Mouse (Mus musculus) gastrocnemius, postnatal 36 days (tissue): ENCODE measurements at regions not wholly inside any gene's neighbourhood (a gene's known extent, or its start where the extent isn't known, plus 50 kb on each side); places are given as distances from the start of the nearest gene placed in this dataset.
A peak's percentile ranks its signal among the peaks of the same experiment; 100 is the strongest.

Source experiments
- DNase-seq, 2 experiments: peaks; one replicate each; pipeline ENCODE4 v3.0.0; 2022
- intact Hi-C: fragments of 180-260 bp; cut with DNase I; formaldehyde crosslinking; loops from one replicate; pipeline ENCODE4 v1.15.1; 2025

DNA sequence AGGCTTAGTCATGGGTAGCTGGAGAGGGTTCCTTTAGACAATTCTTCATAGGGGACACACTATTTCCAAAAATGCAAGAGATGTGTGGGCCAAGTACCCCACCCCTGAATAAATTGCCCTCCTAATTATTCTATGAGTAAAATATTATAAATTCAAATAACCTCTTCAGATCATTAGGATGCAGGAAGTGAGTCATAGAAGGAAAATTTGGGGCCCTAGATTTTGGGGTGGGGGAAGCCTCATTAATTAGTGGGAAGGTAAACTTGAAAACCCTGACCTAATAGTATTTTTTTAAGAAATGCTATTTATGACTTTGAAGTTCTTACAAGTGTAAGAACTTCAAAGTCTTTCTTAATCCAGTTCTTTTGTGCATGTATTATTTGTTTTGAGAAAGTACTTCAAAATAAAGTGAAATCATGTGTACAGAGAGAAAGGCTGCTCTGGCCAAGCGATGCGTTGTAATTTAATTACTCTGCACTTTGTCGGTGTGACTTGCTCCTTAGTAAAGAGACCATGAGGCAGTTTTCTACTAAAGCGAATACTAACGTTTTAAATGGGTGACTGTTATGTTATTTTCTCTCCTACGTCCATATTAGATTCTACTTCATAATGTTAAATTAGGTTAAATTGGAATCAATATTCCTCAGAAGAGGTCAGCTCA, 200.6 kb downstream of the Tgfb2 start:
- intact Hi-C loops, result no loop called here
- DNase-seq, result no peak

- no peak for DNase-seq
- intact Hi-C loops, result no loop called here
Measured at GRCm38 (mm10) chr1:186501726-186502125, 204.1 kb downstream of the Tgfb2 start.

- intact Hi-C loops, result no loop called here
- no peak for DNase-seq
Measured at GRCm38 (mm10) chr1:186497872-186498271, 207.9 kb downstream of the Tgfb2 start.

DNA sequence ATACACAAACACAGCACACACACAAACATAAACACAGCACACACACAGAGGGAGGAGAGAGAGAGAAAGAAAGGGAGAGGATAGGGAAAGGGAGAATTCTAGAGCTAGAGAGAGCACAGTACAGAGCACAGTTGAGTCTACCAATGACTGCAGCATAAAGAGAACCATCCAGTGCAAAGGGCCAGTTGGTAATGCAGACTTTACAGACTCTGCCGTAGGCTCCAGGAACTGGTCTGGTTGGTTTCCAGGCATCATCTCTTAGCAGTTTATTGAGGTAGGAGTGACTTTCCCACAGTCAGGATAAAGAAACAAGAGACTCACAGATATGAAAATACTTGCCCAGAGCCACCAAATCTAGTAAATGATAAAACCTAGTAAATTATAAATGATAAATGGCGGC, 208.5 kb downstream of the Tgfb2 start:
- intact Hi-C loops, result no loop called here
- DNase-seq, result no peak

DNA sequence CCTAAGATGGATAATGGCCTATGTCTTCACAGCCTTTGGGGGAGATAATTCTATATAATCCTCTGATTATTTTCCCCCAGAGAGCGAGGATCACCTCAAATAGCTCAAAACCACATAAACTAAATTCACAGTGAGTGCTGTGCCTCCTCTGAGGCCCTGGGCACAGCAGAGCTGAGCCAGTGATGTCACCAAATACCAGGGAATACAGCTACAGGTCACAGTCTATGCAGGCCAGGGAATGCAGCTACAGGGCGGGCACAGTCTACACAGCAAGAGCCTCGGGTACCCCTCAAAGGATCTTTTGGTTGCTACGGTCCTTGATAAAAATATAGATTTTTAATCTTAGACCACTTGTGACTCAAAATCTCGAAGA, 211.4 kb downstream of the Tgfb2 start:
- intact Hi-C loops, result no loop called here
- DNase-seq, result no peak

DNA sequence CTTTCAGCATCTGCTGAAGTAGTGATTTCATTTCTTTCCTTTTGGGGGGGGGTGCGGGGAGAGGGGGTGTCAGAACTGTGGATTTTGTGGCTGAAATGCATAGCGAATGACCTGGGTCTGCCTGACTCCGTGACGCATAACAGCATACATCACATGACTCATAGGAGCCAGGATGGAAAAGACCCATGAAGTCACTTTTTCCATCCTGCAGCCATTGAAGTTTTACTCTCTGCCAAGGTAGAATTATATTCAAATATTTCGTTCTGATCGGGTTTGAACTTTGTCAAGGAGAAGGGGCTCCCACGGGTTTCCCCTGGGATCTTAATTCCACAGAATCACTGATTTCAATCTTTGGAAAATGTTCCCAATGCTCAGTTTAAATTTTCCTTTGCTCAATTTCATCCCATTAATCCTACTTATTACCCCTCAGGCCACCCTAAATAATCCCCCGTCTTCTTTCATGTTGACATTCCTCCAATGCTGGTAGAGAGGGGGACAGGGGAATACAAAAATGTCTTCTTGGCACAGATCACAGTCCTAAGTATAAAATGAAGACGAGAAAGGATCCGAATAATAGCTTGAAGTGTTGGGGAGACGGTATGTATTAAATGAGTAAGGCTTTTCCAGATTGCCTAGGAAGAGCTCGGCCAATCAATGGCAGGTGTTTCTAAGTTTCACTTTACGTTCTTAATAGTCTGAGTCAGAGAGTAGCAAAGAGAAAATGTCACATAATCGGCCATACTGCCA, 212.0 kb downstream of the Tgfb2 start:
- intact Hi-C loops, result no loop called here
- DNase-seq, result no peak

GRCm38 (mm10) chr1:186482177-186482576, 223.6 kb downstream of the Tgfb2 start:
- DNase-seq, result peak in 1 of 2 experiments; percentile 36
- intact Hi-C loops, result no loop called here

- no peak for DNase-seq
- intact Hi-C loops, result no loop called here
Measured at GRCm38 (mm10) chr1:186480019-186480418, 225.8 kb downstream of the Tgfb2 start.

GRCm38 (mm10) chr1:186478428-186479238, 227.2 kb downstream of the Tgfb2 start:
- intact Hi-C loops, result no loop called here
- peak; percentile 43 to 58 for DNase-seq

DNA sequence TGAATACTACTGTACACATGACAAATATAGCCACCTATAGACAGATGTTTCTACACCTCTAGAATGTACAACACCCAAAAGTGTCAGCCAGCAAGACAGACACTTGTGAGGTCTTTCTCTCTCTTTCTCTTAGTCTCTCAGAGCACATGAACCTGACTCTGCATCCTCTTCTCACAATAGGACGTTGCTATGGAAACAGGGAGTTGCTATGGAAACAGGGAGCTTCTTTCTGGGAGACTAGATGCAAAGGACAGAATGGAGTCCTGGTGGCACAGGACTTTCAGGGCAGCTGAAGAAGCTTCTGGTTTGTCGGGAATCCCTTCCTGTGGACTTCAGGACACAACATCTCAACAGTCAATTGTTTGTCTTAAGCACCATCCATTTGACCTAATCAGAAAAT, 230.9 kb downstream of the Tgfb2 start:
- intact Hi-C loops, result no loop called here
- no peak for DNase-seq

DNA sequence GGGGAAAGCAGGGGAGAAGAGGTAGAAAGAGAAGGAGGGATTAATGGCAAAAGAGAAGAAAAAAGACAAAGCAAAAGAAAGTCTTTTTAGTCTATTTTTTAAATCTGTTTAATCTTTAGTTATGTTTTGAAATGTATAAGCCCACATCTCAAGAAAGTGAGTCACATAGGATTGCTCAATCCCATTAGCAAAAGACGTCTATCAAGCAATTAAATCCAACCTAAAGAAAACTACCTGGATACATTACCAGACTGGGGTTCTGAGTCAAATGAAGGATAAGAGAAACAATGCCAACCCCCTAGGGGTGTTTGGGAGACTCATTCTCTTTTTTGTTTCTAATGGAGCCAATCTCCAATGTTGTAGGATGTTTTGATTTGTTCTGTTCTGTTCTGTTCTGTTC, 231.4 kb downstream of the Tgfb2 start:
- intact Hi-C loops, result no loop called here
- DNase-seq, result no peak

DNA sequence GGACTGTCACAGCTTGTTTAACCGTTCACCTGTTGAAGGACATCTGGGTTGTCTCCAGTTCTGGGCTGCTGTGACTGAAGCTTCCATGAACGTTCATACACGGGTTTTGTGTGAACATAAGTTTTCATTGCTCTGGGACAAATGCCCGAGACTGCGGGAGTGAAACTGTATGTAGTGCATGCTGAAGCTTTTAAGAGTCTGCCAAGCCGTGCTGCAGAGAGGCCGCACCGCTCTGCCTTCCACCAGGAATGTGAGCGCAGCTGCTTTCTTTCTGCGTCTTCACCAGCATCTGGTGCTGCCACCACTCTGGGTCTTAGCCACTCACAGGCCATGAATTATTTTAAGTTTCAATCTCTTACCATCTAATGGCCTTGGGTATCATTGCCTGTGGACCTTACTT, 232.8 kb downstream of the Tgfb2 start:
- intact Hi-C loops, result no loop called here
- DNase-seq, result no peak

DNA sequence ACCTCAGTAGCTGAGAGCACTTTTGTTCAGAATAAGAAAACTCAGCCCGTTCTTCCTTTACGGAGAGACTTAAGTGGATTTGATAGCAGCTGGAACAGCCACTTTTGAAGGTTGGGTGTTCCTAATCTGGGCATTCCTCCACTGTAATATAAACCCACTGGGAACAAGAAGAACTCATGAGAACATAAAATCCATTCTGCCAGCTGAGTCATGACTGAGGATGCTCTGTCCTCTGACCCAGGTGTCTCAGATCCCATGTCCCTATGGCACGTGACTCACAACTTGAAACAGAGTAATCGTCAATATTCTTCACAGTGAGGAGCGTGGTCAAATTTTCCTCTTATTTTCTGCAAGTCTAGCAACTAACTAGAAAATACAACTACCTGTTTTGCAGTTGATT, 240.3 kb downstream of the Tgfb2 start:
- no peak for DNase-seq
- intact Hi-C loops, result no loop called here

DNA sequence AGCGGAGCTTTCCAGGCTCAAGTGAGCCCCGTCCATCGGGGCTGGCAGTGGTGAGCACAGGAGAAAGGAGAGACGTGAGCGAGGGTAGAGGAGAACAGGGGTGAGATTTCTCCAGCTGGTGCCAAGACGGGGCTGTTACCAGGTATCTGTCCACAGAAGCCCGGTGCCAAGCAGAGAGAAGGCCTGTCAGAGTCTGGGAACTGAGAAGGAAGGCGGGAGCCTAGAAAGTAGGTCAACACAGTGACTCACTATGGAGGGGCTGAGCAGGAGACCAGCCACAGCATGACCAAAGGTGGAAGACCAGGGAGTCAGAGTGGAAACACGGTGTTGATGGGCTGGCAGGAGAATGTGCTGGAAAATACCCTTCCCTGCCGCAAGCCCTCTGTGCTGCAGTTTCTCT, 245.0 kb downstream of the Tgfb2 start:
- DNase-seq, result peak in 1 of 2 experiments; percentile 14
- intact Hi-C loops, result no loop called here

DNA sequence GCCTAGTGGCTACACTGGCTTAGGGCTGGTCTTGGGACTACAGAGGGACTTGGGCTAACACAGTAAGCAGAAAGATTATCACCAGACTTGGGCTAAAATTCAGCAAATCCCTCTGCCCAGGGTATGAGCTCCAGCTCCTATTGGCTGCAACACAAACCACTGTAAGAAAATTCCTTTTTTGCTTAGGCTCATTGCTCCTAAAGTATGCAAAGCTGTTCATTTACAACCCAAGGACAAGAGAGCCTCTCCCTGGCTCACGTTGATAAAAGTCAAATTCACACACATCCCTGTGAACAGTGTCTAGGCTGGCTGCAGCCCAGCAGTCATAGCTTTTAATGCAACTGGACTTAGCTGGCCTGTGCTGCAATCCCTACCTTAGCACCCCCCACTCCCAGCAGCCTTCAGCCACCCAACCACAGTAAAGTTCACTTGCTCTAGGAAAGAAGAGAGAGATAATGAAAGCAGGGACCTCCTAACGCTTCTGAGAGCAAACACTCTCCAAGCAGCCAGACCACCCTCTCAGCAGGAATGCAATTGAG, 247.6 kb downstream of the Tgfb2 start:
- intact Hi-C loops, result no loop called here
- no peak for DNase-seq

DNA sequence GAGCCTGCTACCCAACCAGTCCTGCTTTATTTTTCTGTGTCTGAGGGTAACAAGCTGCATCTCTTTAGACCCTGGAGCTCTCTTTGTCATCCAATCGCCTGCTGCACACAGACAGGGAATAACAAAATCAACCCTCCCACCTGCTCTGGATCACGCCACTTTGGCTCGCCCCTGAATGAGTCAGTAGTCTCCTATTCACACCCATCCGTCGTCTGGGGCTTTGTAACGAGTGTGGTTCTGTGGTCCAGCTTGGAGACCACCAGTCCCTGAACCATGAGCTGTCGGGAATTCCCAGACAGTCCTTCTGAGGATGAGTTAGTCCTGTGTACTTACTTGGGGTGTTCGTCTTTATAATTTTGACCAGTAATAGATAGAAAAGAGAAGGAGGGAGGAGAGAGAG, 248.7 kb downstream of the Tgfb2 start:
- DNase-seq, result no peak
- intact Hi-C loops, result loop anchor here (1.0 kb wide), 1 partner anchor 254 kb away; no protein-coding TSS in a partner anchor

DNA sequence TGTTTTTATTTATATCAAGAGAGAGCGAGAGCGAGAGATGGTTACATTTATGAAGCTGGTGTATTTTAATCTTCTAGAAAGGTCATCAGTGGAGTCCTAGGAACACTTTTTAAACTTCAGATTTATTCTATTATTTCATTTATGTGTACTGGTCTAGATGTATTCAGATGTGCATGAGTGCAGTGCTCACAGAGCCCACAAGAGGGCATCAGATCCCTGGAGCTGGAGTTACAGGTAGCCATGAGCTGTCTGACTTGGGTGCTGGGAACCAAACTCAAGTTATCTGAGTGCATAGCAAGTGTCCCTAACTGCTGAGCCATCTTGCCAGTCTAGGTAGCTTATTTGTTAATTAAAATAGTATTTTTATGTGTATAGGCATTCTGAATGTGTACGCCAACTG, 249.7 kb downstream of the Tgfb2 start:
- no peak for DNase-seq
- intact Hi-C loops, result no loop called here

- DNase-seq, result no peak
- intact Hi-C loops, result no loop called here
Measured at GRCm38 (mm10) chr1:186455177-186455660, 250.6 kb downstream of the Tgfb2 start.

GRCm38 (mm10) chr1:186454393-186455085, 251.2 kb downstream of the Tgfb2 start:
- no peak for DNase-seq
- intact Hi-C loops, result no loop called here

DNA sequence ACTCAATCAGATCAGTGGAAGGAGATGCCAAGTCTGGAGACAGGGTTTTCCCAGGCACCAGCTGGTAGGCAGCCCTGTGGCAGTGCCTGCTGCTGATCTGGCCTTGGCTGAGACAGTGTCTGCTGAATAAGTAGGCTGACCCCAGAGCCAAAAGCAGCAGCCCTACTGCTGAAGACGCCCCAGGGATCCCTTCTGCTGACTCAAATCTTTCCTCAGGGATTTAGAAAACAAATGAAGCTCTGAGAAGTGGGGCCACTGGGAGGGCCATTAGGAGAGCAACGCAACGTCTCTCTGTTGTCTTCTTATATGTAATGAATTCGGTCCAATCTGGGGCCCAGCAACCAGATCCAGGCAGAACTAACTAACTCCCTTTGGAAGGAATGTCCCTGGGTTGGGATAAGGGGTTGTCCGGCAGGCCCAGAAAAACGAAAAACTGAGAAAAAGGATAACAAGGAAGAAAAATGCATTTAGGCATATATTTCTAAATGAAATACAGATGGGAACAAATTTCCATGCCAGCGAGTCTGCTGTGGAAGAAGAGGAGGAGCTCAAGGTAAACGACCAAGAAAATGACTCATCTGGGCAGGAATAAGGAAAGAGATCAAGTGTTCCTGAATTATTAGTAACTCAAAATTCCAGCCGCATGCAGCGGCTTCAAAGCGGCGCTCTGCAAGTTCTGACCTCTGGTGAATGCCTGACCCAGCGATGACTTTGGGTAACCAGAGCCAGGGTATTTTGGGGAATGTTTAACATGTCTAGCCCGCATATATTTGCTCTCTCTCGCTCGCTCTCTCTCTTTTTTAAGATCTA, 256.7 kb downstream of the Tgfb2 start:
- intact Hi-C loops, result no loop called here
- DNase-seq, result peak; percentile 23 to 31
